Mouse (Mus musculus): ENCODE results near the gene Slc12a7.

GRCm38 (mm10) chr13:73822187-73822800, 89.4 kb downstream of the Slc12a7 start:
- TF ChIP-seq CTCF (IDR thresholded peaks at IDR 0.05; ENCODE audit: control insufficient read depth, insufficient read depth, low read length) (peak; percentile 65), POLR2A (IDR thresholded peaks at IDR 0.05; ENCODE audit: borderline replicate concordance, control insufficient read depth, low read depth, low read length) (no peak)

Data from bone marrow, adult 2 months (tissue).